11 mouse cellular contexts compared by ENCODE assay signal in the genomic region with DNA sequence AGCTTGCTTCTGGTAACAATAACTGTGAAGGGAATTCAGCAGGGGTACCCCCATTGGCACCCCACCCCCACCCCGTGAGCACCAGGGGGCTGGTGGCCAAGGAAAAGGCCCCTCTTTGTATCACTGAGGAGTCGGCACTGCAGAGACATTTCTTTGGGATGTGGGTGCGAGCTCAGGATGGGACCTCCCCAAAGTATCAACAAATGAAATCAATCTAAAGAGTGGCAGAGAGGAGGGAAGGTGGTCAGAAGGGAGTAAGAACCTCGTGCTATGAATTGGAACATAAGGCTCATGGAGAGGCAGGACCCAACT. TPM values are rescaled to one million over a fixed set of nuclear protein-coding genes. Genes with fewer than 3 reads are reported as not detected.
DNase-seq lines count a peak whose midpoint lies in the region; ATAC-seq and TF ChIP-seq lines count a peak whose summit lies in the region.
"Had no signal": no experiment of that assay in that cellular context is flagged by ENCODE, and none has a peak within 500 bp of the region (broad histone marks: within the 10 kb centered on the region; RNA-seq: fewer than 3 reads in every experiment).

No protein-coding gene starts in this region.

- H3K9ac ChIP-seq in kidney, embryonic 16.5 days (replicated peaks; ENCODE audit: low read length): peak overlapping the region; percentile 52
- no peak overlapping the region for H3K9ac ChIP-seq in forebrain, embryonic 12.5 days
- peak overlapping the region; percentile 80 for H3K9ac ChIP-seq in liver, postnatal 0 days (replicated peaks)

- TF ChIP-seq POLR2A in bone marrow, adult 2 months (IDR thresholded peaks at IDR 0.05; ENCODE audit: borderline replicate concordance, control insufficient read depth, low read depth, low read length): no peak

- TF ChIP-seq CTCF in bone marrow, adult 2 months (IDR thresholded peaks at IDR 0.05; ENCODE audit: control insufficient read depth, insufficient read depth, low read length): no peak
- no peak for TF ChIP-seq CTCF in liver, postnatal 0 days (IDR thresholded peaks at IDR 0.05; ENCODE audit: low read depth)

- H3K4me1 ChIP-seq in kidney, embryonic 16.5 days (ENCODE audit: insufficient read depth, low read length): peaks cover 31% of the 10 kb centered on the region
- H3K4me1 ChIP-seq in bone marrow, adult 2 months (ENCODE audit: control insufficient read depth, insufficient read depth, low read length): peaks cover 4% of the 10 kb centered on the region
- H3K4me1 ChIP-seq in forebrain, embryonic 12.5 days: peaks cover 25% of the 10 kb centered on the region
- peaks cover 29% of the 10 kb centered on the region for H3K4me1 ChIP-seq in liver, postnatal 0 days (ENCODE audit: insufficient read depth)

- no peaks in the 10 kb centered on the region for H3K27me3 ChIP-seq in kidney, embryonic 16.5 days (ENCODE audit: insufficient read depth, low read length)
- no peaks in the 10 kb centered on the region for H3K27me3 ChIP-seq in forebrain, embryonic 12.5 days
- no peaks in the 10 kb centered on the region for H3K27me3 ChIP-seq in liver, postnatal 0 days (ENCODE audit: insufficient read depth, low read length)

- ATAC-seq in kidney, embryonic 16.5 days (ENCODE audit: low FRiP score, low TSS enrichment): no peak
- no peak for ATAC-seq in forebrain, embryonic 12.5 days (ENCODE audit: low FRiP score)
- ATAC-seq in liver, postnatal 0 days: no peak
- no peak for ATAC-seq in erythroid progenitor cell, adult 5-6 weeks (replicated peaks; ENCODE audit: low FRiP score, poor library complexity, severe bottlenecking)

- DNase-seq in kidney, postnatal 14 days: no peak
- DNase-seq in liver, postnatal 0 days: no peak
- no peak for DNase-seq in left cerebral cortex, adult 11 months (ENCODE audit: low spot score)
- DNase-seq: cerebellum, adult 11 months; gastrocnemius, postnatal 25 days; right cerebral cortex, postnatal 25 days had no signal

- peak overlapping the region; percentile 49 for H3K4me3 ChIP-seq in kidney, embryonic 16.5 days (ENCODE audit: low read length)
- peak overlapping the region; percentile 12 for H3K4me3 ChIP-seq in bone marrow, adult 2 months (replicated peaks; ENCODE audit: control insufficient read depth, low read depth, low read length)
- H3K4me3 ChIP-seq in forebrain, embryonic 12.5 days (replicated peaks): 0 out of 2 replicates have a peak overlapping the region, but pooled peaks have one; percentile 45
- H3K4me3 ChIP-seq in liver, postnatal 0 days (ENCODE audit: low read depth, low read length): peak overlapping the region; percentile 56

- H3K27ac ChIP-seq in kidney, embryonic 16.5 days (ENCODE audit: low read length): peak overlapping the region; percentile 66
- peak overlapping the region; percentile 69; the same call in 1 of the 2 replicates for H3K27ac ChIP-seq in bone marrow, adult 2 months (ENCODE audit: control insufficient read depth, insufficient read depth, low read depth, low read length, poor library complexity)
- peak overlapping the region; percentile 63; the same call in 1 of the 2 replicates for H3K27ac ChIP-seq in forebrain, embryonic 12.5 days
- H3K27ac ChIP-seq in liver, postnatal 0 days (ENCODE audit: low read depth): peak overlapping the region; percentile 82

- H3K9me3 ChIP-seq in kidney, embryonic 16.5 days (ENCODE audit: low read length): no peaks in the 10 kb centered on the region
- no peaks in the 10 kb centered on the region for H3K9me3 ChIP-seq in forebrain, embryonic 12.5 days
- H3K9me3 ChIP-seq in liver, postnatal 0 days (ENCODE audit: low read length): no peaks in the 10 kb centered on the region

- 52% methylated on average over 4 of the region's 4 CpGs for WGBS in kidney, embryonic 16.5 days
- WGBS in bone marrow, adult 2 months: 86% methylated on average over 4 of the region's 4 CpGs
- WGBS in forebrain, embryonic 12.5 days: 55% methylated on average over 4 of the region's 4 CpGs
- 65% methylated on average over 4 of the region's 4 CpGs for WGBS in liver, postnatal 0 days (ENCODE audit: insufficient replicate concordance)

- no peak for TF ChIP-seq EP300 in liver, postnatal 0 days (IDR thresholded peaks at IDR 0.05; ENCODE audit: low read depth)

- H3K4me2 ChIP-seq in kidney, embryonic 16.5 days (replicated peaks; ENCODE audit: low read depth, low read length): peak overlapping the region; percentile 55
- H3K4me2 ChIP-seq in forebrain, embryonic 12.5 days: peak overlapping the region; percentile 60
- H3K4me2 ChIP-seq in liver, postnatal 0 days (ENCODE audit: low read depth, low read length): peak overlapping the region; percentile 71

- no peaks in the 10 kb centered on the region for H3K36me3 ChIP-seq in kidney, embryonic 16.5 days (ENCODE audit: insufficient read depth, low read length)
- H3K36me3 ChIP-seq in forebrain, embryonic 12.5 days (replicated peaks): no peaks in the 10 kb centered on the region
- no peaks in the 10 kb centered on the region for H3K36me3 ChIP-seq in liver, postnatal 0 days (replicated peaks; ENCODE audit: insufficient read depth, low read length)

RNA-seq across cellular contexts. Expression of gene Hist2h3c1, which starts 2.5 kb away (rescaled TPM):
- polyA plus RNA-seq in kidney, embryonic 16.5 days (2015; fragmentation: Nextera tagmentation; extraction: Ambion mirVana): 0.24 and 1.1 TPM in 2 replicates
- polyA plus RNA-seq in bone marrow, adult 2 months (2011; ENCODE audit: insufficient read depth, insufficient read length, low replicate concordance, missing spikeins): not detected in 2 replicates
- not detected in 2 replicates for polyA plus RNA-seq in forebrain, embryonic 12.5 days (2016; fragmentation: Nextera tagmentation; extraction: Ambion mirVana)
- polyA plus RNA-seq in liver, postnatal 0 days (2015; fragmentation: Nextera tagmentation; extraction: Ambion mirVana): 0.78 and 1.5 TPM in 2 replicates
- 79.3 and 122 TPM in 2 replicates for total RNA-seq in erythroid progenitor cell, adult 5-6 weeks (2015; ENCODE audit: low replicate concordance)
- 53.9 and 62.7 TPM in 2 replicates for total RNA-seq in erythroid progenitor cell, adult 5-6 weeks (2017; ENCODE audit: low replicate concordance)
- total RNA-seq: gastrocnemius, postnatal 25 days; left cerebral cortex, postnatal 10 days had no signal

RNA-seq across cellular contexts. Expression of gene Hist2h2aa1, which starts 3.7 kb away (rescaled TPM):
- polyA plus RNA-seq in kidney, embryonic 16.5 days (2015; fragmentation: Nextera tagmentation; extraction: Ambion mirVana): 12.9 and 14.2 TPM in 2 replicates
- polyA plus RNA-seq in bone marrow, adult 2 months (2011; ENCODE audit: insufficient read depth, insufficient read length, low replicate concordance, missing spikeins): 4.5 TPM in 1 of 2 replicates, not detected in the other
- polyA plus RNA-seq in forebrain, embryonic 12.5 days (2016; fragmentation: Nextera tagmentation; extraction: Ambion mirVana): 18.5 and 21.0 TPM in 2 replicates
- 107 and 123 TPM in 2 replicates for polyA plus RNA-seq in liver, postnatal 0 days (2015; fragmentation: Nextera tagmentation; extraction: Ambion mirVana)
- not detected in 2 replicates for total RNA-seq in erythroid progenitor cell, adult 5-6 weeks (2015; ENCODE audit: low replicate concordance)
- 13,356 and 26,437 TPM in 2 replicates for total RNA-seq in erythroid progenitor cell, adult 5-6 weeks (2017; ENCODE audit: low replicate concordance)

RNA-seq across cellular contexts. Expression of gene Hist2h2aa2, which starts 8.9 kb away (rescaled TPM):
- 46.3 and 49.3 TPM in 2 replicates for polyA plus RNA-seq in kidney, embryonic 16.5 days (2015; fragmentation: Nextera tagmentation; extraction: Ambion mirVana)
- polyA plus RNA-seq in bone marrow, adult 2 months (2011; ENCODE audit: insufficient read depth, insufficient read length, low replicate concordance, missing spikeins): 80.4 and 139 TPM in 2 replicates
- 79.4 and 86.1 TPM in 2 replicates for polyA plus RNA-seq in forebrain, embryonic 12.5 days (2016; fragmentation: Nextera tagmentation; extraction: Ambion mirVana)
- 224 and 229 TPM in 2 replicates for polyA plus RNA-seq in liver, postnatal 0 days (2015; fragmentation: Nextera tagmentation; extraction: Ambion mirVana)
- total RNA-seq in erythroid progenitor cell, adult 5-6 weeks (2015; ENCODE audit: low replicate concordance): 454 and 530 TPM in 2 replicates
- 15,181 TPM in 1 of 2 replicates, not detected in the other for total RNA-seq in erythroid progenitor cell, adult 5-6 weeks (2017; ENCODE audit: low replicate concordance)

RNA-seq across cellular contexts. Expression of gene Hist2h3c2, which starts 10.1 kb away (rescaled TPM):
- 3.1 and 3.7 TPM in 2 replicates for polyA plus RNA-seq in kidney, embryonic 16.5 days (2015; fragmentation: Nextera tagmentation; extraction: Ambion mirVana)
- polyA plus RNA-seq in bone marrow, adult 2 months (2011; ENCODE audit: insufficient read depth, insufficient read length, low replicate concordance, missing spikeins): 50.6 and 79.9 TPM in 2 replicates
- polyA plus RNA-seq in forebrain, embryonic 12.5 days (2016; fragmentation: Nextera tagmentation; extraction: Ambion mirVana): 11.6 and 17.3 TPM in 2 replicates
- 5.0 and 8.1 TPM in 2 replicates for polyA plus RNA-seq in liver, postnatal 0 days (2015; fragmentation: Nextera tagmentation; extraction: Ambion mirVana)
- total RNA-seq in erythroid progenitor cell, adult 5-6 weeks (2015; ENCODE audit: low replicate concordance): 1,103 and 1,242 TPM in 2 replicates
- total RNA-seq in erythroid progenitor cell, adult 5-6 weeks (2017; ENCODE audit: low replicate concordance): 928 and 1,001 TPM in 2 replicates

RNA-seq across cellular contexts. Expression of gene Hist2h4, which starts 14.1 kb away (rescaled TPM):
- 8.0 and 10.8 TPM in 2 replicates for polyA plus RNA-seq in kidney, embryonic 16.5 days (2015; fragmentation: Nextera tagmentation; extraction: Ambion mirVana)
- 25.3 and 31.8 TPM in 2 replicates for polyA plus RNA-seq in bone marrow, adult 2 months (2011; ENCODE audit: insufficient read depth, insufficient read length, low replicate concordance, missing spikeins)
- 16.1 and 19.5 TPM in 2 replicates for polyA plus RNA-seq in forebrain, embryonic 12.5 days (2016; fragmentation: Nextera tagmentation; extraction: Ambion mirVana)
- 40.3 and 56.7 TPM in 2 replicates for polyA plus RNA-seq in liver, postnatal 0 days (2015; fragmentation: Nextera tagmentation; extraction: Ambion mirVana)
- 928 and 1,194 TPM in 2 replicates for total RNA-seq in erythroid progenitor cell, adult 5-6 weeks (2015; ENCODE audit: low replicate concordance)
- total RNA-seq in erythroid progenitor cell, adult 5-6 weeks (2017; ENCODE audit: low replicate concordance): 316 and 543 TPM in 2 replicates
